Mouse (Mus musculus): Measurements from ENCODE around the gene Serpina10. TPM values are rescaled to one million over a fixed set of nuclear protein-coding genes. Genes with fewer than 3 reads are reported as not detected.
"Not testable (repeated sequence)": the region's sequence is repeated elsewhere in the genome, so short reads cannot be mapped to it uniquely, and the experiment has no call there.

The Serpina10 gene
- total RNA-seq (2015) = not detected in 2 replicates
- total RNA-seq (2017) = not detected in 2 replicates

DNA sequence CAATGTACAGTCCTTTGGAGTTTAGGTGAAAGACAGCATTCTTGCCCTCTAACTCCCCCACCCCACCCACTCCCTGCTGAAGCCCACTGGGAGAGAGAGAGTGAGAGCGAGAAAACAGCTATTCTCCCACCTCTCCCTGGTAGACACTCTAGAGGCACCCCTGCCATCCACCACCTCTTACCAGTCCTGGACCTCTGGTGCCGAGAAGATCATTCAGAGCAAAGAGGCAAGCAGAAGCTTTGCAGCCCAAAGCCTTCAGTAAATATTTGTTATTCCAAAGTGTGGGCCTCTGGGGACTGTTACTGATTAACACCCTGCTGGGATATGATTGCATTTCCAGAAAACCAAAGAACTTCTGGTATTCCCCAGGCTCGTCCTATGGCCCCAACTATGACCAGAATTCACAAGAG lies at the start of gene Serpina10:
TSS of gene Serpina10 (minus strand) at position 242 of the 410 bp plus-strand sequence.
- no peak for ATAC-seq (replicated peaks; ENCODE audit: poor library complexity)

DNA sequence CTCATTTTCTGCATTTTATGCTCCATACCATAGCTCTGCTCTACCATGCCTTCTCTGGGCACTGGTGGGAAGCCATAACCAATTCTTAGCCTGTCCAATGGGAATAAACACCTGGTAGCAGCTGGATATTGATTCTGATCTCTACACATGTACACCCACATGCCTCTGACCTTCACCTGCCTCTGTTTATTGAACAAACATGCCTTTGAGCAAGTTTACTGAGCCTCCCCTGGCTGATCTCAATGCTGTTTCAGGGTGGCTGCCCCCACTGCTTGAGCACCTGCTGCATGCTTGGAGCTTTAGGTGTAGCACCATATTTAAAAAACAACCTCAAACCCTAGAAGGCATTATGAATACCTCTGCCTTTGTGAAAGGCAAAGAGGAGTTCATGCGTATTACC lies 48.6 kb upstream of the Serpina10 start:
- not testable (repeated sequence) for ATAC-seq (replicated peaks; ENCODE audit: poor library complexity)

DNA sequence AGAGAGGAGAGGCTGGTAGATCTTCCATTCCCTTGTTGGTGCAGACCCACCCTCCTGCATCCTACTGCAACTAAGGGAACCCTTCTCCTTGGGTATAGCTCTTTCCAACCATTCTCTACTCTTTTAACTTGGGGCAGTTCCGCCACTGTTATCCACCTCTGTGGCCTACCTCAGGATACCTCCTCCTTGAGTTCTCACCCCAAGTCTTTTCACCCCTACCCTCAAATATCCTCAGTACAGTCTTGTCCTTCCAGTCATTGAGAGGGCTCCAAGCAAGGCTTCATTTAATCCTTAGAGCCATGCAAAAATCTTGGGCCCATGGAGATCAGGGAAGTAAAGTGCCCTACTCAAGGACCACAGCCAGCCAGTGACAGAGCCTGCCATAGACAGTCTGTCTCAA lies 44.8 kb upstream of the Serpina10 start, which contains the start of gene Serpina16:
TSS of gene Serpina16 (minus strand) at position 101 of the 400 bp plus-strand sequence.
- no peak for ATAC-seq (replicated peaks; ENCODE audit: poor library complexity)

DNA sequence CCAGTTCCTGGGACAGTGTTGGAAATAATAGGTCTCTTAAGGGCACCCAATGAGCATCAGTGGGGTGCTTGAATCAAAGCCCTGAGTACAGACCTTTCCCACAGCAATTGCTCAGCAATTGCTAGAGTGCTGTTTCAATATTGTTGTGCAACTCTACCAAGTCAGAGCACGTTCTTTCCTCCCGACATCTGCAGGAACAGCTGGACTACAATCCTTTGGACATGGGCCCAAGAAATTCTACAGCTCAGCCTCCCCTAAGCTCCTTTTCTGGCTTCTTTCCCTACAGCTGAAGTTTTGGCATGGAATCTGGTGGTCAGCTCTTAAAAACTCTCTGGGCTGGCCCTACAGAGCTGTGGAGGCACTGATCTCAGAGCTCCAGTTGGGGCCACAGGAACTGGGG lies 41.9 kb upstream of the Serpina10 start:
- no peak for ATAC-seq (replicated peaks; ENCODE audit: poor library complexity)

DNA sequence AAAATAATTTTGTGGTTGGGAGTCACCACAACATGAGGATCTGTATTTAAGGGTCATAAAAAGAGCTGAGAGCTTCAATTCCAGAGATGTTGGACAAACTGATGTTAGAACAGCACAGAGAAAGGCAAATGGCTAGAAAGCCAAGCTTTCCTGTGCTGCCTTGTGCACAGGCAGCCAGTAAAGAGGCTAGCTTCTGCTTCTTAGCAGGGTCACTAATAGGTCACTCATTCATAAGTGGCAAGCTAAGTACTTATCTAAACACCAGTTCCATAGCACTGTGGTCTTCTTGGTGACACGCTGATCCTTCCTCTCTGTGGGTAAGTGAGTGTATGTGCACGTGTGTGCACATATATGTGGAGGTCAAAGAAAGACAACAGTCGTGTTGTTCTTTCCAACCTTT lies 40.2 kb upstream of the Serpina10 start:
- ATAC-seq (replicated peaks; ENCODE audit: poor library complexity) = no peak

DNA sequence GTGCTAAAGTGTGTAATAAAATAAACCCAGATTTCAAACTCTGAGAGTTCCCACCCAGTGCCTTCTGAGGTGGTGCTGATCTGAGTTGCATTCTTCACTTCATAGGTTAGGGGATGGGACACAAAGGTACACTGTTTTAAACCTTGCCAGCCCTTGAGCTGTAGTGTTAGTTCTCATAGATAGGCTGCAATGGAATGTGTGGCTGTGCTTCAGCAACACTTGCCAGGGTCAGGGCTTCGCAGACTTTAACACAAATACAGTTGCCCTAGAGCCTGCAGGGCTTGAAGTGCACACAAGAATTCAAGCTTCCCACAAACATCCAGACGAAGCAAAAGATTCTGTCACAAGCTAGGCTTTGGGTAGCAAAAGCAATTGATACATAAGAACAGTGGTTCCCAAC lies 39.7 kb upstream of the Serpina10 start:
- no peak for ATAC-seq (replicated peaks; ENCODE audit: poor library complexity)

DNA sequence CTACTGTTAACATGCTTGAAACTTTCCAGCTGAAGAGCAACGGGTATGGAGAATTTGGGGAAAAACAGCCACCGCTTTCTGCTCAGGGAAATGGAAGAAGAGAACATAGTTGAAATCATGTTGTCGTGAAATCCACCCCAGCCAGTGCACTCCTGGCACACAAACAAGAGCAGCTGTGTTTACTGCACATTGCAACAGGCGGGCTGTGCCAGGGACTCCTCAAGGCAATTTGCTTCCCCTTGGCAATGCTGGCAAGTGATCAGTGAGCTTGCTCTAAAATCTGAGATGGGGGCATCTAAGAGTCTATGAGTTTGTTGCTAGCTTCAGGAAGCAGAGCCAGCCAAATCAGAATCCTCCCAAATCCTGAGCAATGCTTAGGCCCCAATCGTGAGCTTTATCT lies 39.1 kb upstream of the Serpina10 start:
- no peak for ATAC-seq (replicated peaks; ENCODE audit: poor library complexity)

DNA sequence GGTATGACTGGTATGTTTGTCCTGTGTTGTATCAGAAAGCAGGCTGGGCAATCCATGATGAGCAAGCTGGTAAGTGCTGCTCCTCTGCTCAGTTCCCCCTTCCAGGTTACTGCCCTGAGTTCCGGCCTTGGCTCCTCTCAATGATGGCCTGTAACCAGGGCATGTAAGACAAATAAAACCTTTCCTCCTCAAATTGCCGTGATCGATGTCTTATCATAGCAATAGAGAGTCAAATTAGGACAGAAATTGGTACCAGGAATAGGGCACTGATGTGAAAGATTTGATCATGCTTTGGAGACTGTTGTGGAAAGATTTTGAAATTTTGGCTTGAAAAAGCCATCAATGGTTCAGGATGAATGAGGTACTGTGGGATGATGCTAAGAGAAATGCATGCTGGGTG lies 34.0 kb upstream of the Serpina10 start:
- no peak for ATAC-seq (replicated peaks; ENCODE audit: poor library complexity)

DNA sequence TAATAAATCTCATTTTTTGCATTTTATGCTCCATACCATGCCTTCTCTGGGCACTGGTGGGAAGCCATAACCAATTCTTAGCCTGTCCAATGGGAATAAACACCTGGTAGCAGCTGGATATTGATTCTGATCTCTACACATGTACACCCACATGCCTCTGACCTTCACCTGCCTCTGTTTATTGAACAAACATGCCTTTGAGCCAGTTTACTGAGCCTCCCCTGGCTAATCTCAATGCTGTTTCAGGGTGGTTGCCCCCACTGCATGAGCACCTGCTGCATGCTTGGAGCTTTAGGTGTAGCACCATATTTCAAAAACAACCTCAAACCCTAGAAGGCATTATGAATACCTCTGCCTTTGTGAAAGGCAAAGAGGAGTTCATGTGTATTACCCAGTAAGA lies 30.8 kb upstream of the Serpina10 start:
- ATAC-seq (replicated peaks; ENCODE audit: poor library complexity) = not testable (repeated sequence)

DNA sequence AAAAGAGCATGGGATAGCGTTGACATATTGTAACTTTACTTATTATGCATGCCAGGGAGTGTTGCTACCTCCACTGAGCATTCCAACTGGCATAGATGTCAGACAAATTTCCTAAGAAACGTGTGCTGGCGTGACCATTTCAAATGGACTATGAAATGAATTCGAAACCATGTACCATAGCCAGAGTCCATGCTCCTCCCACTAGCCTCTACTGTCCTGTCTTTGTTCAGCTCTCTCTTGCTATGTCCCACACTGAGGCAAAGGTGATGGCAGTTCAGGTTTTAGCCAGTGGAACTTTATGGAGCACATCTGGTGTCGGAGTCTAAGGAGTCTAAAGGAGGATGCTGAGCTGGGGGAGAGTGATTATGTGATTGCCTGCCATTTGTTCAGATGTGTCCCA lies 28.8 kb upstream of the Serpina10 start:
- no peak for ATAC-seq (replicated peaks; ENCODE audit: poor library complexity)

DNA sequence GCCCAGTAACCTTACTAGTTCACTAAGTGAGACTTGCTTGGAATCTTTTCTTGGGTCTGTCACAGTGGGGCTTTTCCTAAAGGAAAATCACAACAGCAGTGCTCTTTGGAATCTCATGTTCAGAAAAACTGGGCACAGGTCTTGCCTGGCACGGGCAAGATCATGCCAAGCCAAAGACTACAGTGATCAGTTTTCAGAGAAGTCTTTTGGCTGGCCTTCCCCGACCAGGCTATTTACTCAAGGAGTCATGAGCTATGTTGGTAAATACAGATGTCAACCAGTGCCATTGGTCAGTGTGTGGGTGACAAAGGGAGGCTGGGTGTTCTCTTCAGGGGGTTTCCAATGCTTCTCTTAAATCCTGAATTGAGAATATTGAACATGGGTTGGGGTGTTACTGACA lies 27.9 kb upstream of the Serpina10 start:
- ATAC-seq (replicated peaks; ENCODE audit: poor library complexity) = no peak

DNA sequence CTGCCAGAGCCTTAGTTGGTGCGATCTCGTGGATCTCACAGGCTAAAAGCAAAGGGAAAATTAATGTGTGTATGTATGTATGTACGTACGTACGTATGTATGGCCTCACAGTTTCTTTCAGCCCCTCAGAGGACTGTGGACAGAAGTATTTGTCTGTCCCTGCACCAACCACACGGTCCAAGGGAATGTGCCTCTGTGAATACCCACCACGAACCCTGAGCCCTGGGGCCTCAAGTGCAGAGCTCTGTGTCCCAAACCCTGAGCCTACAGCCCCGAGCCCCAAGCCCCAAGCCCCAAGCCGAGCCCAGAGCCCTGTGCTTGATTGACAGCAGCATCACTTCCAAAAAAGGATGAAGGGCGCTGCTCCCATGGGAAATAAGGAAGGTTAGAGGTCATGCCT lies 26.7 kb upstream of the Serpina10 start:
- no peak for ATAC-seq (replicated peaks; ENCODE audit: poor library complexity)

DNA sequence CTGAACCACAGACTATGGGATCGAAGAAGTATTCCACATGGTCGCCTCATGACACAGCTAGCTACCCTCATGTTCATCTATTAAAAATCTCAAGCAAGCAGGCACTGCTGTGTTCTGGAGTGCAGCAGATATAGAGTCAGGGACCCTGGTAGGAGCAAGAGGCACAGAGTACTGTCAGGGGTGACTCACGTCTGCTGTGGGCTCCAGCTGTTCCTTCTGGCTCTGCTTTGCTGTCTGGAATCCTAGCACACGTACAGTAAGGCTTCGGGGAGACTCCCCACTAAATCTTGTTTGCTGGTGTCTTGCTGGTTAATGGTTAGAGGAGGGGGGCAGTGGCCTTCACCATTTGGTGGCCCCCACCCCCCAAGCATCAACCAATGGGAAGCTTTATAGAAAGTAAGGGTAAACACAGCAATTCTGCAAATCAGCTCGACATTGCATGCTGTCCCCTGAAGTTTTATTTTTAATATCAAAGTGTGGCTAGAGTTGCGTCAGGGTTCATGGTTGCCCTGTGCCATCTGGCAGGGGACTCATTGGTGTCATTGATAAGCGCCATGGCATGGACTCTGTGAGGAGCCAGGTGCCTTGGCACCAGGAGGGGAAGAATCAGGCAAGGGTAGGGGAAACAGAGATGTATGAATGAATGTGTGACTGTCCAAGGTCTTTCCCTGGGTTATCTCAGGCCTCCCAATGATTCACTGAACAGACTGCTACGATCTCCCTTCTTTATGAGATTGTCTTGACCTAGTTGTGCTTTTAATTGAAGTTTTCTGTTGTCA lies 25.8 kb upstream of the Serpina10 start, which contains the start of gene Serpina6:
TSS of gene Serpina6 (minus strand) at position 365 of the 779 bp plus-strand sequence.
- ATAC-seq (replicated peaks; ENCODE audit: poor library complexity) = no peak

DNA sequence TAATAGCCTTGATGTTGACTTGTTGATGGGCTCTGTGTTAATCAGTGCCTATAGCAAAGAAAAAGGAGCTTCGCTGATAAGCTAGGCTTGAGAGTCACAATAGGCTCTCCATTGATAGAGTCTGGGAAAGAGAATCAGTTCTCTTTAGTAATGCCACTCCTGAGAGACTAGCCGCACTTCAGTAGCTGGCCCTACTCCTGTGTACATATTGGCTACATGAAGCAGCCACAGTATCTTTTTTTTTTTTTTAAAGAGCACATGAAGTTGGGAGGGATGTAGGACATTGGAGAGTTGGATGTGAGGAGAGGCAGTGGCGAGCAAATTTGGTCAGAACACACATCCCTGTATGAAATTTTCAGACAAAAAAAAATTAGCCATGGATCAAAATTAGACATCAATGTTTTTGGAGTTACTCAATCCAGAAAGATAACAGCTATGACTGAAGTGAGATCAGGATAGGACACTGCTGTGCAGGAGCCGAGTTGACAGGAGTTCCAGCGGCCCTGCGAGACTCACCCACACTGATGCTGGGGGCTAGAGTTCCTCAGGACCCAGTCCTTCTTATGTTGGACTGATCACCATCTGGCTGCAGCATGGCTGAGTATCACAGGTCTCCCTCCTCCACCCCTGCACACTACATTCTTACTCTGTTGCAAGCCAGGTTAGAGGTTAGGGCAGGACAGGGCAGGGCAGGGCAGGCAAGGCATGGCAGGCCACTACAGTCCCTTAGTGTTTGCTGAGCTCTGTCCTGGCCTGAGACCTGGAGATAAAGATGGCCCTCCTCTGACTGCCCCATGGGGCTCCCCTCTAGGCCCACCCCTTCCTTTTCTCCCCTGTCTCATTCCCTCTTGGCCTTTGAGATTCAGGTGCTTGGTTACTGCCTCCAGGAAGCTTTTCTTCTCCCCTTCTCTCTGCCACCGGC lies 24.1 kb upstream of the Serpina10 start:
- no peak for ATAC-seq (replicated peaks; ENCODE audit: poor library complexity)

DNA sequence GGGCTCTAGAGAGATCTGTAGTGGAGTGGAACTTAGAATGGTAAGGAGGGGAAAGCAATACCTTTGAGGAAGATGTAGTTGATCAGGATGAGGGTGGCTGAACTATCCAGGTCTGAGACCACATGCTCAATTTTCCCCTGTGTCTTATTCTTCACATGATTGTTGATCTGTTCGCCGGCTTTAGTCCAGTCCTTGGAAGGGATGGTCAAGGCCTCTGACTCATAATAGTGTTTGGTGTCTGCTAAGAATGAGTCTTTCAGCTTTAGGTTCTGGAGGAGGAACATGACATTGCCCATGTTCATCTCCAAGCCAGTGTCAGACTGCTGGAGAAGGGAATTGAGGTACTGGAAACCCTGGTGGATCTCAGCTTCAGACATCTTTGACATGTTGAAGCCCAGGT lies 22.6 kb upstream of the Serpina10 start:
- no peak for ATAC-seq (replicated peaks; ENCODE audit: poor library complexity)

DNA sequence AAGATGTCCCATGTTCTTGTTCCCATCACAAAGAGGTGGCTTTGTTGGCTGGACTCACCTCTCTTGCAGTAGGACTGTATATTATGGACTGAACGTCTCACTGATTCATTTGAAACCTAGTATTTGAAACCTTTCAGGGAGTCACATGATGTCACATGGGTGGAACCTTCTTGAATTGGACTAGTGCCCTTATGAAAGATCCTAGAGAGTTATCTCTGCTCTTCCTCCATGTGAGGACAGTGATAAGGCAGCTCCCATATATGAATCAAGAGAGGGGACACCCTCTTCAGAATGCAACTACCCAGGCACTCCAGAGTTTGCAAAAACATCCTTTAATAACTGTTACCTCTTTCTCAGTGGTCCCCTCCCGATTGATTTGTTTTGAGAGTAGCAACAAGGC lies 15.1 kb upstream of the Serpina10 start:
- no peak for ATAC-seq (replicated peaks; ENCODE audit: poor library complexity)

DNA sequence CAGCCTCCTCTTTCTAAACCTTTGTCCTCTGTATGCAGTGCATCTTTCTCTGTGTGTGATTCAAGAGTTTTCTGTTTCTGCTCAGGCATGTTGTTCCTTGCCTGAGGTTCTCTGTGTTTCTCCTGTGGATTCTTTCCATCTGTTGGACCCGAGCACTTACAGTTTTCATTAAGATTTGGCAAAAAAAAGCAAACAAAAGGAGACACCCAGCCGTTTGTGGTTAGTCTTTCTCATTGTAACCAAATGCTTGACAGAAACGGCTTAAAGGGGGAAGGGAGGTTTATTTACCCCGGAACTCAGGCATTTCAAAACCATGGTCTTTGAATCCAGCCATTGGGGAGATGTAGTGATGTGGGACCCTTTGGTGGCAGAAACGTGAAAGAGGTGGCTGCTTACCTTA lies 13.4 kb upstream of the Serpina10 start:
- ATAC-seq (replicated peaks; ENCODE audit: poor library complexity) = no peak

DNA sequence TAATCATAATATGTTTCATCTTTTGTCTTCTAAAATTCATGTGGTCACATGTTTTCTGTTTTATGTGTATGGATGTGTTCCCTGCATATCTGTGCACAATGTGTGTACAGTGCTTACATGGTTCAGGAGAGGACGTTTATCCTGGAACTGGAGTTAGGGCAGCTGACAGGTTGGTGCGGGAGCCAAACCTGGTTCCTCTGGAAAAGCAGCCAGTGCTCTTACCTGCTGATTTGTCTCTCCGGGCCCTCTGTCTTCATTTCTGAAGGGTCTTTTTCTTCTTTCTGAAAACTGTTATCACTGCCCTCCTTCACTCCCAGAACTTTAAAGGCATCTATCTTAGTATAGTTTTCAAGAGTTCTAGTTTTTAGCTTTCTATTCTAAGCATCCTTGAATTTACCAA lies 12.6 kb upstream of the Serpina10 start:
- ATAC-seq (replicated peaks; ENCODE audit: poor library complexity) = no peak

DNA sequence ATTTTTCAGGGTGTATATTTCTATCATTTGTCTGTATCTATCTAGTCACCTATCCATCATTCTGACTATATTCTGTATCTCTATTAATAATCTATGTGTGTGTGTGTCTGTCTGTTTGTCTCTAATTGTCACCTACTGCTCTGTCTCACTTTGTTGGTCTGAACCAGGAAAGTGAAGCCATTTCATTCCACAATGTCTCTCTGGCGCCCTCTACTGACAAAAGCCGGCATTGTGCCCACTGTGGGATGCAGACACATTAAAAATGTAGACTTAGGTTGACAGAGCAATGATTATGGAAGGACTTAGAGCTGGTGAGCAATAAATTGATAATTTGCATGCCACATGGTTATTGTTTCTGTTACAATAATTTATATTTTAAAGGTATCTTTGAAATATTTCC lies 12.1 kb upstream of the Serpina10 start:
- peak; percentile 87 for ATAC-seq (replicated peaks; ENCODE audit: poor library complexity)

DNA sequence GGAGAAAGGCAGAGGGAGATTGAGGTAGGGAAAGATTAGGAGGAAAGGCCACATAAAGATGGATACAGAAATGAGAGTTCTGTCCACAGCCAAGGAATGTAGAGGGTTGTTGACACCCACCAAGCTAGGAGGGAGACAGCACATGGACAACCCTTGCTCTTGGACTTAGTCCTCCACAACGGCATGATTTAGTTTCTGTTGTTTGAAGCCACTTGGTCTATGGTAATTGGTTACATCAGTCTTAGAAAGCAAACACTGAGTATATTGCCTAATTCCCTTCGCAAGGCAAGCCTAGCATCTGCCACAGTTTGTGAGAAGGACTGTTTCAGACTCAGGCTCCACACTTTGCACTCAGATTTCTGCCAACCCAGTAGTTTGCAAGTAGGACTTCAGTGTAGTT lies 4.6 kb upstream of the Serpina10 start:
- no peak for ATAC-seq (replicated peaks; ENCODE audit: poor library complexity)

DNA sequence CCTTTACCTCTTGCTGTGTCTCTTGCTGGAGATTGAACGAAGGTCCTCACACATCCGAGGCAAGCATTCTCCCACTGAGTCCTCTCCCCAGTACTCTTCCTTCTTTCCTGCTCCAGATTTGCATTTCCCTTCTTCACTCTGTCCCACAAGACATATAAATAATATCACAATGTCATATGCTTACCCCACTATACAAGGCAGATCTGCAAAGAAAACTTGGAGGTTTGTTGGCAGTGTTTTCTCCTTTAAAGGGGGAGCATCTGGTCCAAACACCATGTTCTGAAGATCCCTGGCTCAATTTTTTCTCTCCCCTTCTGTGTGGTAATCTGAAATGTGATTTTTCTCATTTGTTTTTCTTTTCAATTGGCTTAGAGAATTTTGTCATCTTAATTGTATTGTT lies 3.2 kb upstream of the Serpina10 start:
- ATAC-seq (replicated peaks; ENCODE audit: poor library complexity) = no peak

DNA sequence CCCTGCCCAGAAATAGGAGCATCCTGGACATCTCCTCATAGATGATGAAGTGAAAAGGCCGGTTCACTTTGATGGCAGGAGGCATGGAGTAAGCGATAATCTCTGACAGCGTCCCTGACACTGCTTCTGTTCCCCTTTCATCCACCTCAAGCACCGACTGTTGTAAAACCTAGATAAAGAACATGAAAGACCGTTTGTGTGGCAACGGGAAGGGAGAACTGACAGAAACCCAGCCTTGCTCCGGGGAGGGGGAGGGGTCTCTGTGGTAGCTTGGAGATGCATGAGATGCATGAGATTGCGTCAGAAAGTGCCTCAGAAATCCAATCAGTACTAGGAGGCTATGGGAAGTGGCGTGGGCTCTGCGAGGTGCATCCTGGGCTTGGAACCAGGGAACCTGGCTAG lies 14.4 kb downstream of the Serpina10 start:
- peak; percentile 55 for ATAC-seq (replicated peaks; ENCODE audit: poor library complexity)
